Mouse (Mus musculus) spleen, postnatal 14 days (tissue): ENCODE measurements around the gene Slc35b4.

Source experiments
- DNase-seq, 2 experiments: peaks; one replicate each; pipeline ENCODE4 v3.0.0; 2021 to 2022; ENCODE audit warnings: low spot score in 2 of 2

Gene Slc35b4

DNA sequence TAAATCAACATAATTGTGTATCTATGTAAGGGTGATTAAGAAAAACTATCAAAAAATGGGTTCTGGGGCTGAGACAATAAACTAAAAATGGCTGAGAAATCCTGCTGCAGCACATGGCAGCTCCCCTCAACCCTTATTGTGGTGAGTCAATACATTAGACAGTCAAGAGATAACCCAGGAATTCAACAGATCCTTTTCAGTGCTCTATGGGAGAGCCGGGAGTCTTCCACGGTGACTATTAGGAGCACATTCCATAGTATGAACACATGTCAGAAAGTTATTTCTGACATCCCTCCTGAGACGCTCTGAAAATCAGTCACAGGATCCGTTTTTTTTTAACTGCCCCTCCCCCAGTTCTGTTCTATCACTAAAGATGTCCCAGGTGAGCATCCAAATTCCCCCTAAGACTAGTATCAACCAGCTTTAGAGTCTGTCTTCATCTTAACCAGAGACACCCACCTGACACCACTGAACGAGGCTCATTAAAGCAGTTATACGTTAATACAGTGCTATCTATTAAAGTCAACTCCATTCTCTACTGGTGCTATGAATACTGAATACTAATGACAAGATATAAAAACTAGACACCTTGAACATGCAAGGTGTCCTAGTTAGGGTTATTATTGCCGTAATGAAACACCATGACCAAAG is 5.9 kb downstream of the Slc35b4 start:
- DNase-seq: no peak

- DNase-seq: no peak
Observed at GRCm38 (mm10) chr6:34168834-34169233, 8.1 kb downstream of the Slc35b4 start.

GRCm38 (mm10) chr6:34163014-34163413 is 13.9 kb downstream of the Slc35b4 start:
- DNase-seq: no peak

DNA sequence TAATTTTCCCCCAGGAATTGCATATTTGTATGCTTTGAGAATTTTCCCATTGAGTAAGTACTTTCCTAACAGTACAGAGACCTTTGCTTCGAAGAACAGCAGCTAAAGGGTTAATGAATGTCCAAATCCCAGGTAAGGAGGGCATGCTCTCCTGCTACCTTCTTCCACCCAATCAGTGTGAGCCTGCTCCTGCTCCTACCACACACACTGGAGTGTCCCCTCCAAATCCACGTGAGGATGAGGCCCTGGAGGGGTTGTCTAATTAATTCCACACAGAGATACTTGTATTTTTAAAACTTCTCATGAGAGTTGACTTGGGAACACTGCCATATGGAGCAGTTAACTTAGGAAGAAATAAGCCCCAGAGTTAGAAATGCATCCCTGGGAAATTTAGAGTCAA is 14.3 kb downstream of the Slc35b4 start:
- DNase-seq: no peak

DNA sequence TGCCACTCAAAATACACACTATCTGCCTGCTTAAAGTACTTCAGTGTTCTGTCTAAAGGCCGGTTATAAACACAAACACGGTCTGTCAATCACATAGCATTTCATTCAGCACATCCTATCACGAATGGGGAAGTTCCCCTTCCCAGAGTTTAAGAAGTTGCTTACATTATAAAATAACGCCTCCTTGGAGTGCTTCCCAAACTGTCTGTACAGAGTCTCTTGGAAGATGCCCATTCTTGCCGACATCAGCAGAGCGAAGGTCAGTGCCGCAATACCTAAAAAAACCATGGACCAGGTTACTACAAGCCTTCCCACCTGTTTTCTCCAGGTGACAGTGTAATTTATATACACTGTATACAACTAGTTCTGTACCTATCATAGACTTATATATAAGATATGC is 15.4 kb downstream of the Slc35b4 start:
- DNase-seq: no peak

GRCm38 (mm10) chr6:34160816-34161310 is 16.0 kb downstream of the Slc35b4 start:
- DNase-seq: no peak

DNA sequence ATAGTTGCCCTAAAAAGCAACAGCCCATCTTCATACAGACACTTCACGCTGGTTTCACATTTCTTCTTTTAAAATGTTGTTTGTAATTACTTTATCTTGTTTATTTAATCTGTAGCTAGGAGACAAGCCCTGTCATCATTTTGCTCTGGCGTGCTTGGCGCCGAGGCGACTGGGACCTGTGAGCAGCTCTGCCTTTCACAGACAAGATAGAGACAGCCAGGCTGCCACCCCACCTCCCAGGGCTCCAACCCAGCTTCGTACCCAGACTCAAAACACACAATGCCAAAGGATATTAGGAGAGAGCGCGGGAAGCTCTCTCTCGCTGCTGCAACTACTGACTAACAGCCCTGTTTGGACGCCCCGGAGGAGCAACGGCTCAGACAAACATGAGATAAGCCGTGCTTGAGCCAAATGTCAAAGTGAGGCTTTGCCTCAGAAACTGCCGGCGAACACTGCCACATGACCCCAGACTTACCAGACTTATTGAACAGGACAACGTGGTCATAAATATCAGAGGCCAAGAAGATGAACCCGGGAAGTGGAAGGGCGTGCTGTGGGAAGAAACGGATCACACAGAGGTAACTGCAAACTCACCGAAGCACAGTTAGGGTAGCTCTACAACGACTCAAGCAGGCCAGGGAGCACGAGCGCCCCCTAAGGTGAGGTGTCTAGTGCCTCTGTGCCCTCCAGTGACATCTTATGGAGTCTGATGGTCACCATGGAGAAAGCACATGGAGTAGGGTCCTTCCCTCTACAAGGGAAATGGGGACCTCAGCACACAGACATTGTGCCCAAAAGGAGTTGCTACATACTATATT is 16.7 kb downstream of the Slc35b4 start:
- no peak for DNase-seq

DNA sequence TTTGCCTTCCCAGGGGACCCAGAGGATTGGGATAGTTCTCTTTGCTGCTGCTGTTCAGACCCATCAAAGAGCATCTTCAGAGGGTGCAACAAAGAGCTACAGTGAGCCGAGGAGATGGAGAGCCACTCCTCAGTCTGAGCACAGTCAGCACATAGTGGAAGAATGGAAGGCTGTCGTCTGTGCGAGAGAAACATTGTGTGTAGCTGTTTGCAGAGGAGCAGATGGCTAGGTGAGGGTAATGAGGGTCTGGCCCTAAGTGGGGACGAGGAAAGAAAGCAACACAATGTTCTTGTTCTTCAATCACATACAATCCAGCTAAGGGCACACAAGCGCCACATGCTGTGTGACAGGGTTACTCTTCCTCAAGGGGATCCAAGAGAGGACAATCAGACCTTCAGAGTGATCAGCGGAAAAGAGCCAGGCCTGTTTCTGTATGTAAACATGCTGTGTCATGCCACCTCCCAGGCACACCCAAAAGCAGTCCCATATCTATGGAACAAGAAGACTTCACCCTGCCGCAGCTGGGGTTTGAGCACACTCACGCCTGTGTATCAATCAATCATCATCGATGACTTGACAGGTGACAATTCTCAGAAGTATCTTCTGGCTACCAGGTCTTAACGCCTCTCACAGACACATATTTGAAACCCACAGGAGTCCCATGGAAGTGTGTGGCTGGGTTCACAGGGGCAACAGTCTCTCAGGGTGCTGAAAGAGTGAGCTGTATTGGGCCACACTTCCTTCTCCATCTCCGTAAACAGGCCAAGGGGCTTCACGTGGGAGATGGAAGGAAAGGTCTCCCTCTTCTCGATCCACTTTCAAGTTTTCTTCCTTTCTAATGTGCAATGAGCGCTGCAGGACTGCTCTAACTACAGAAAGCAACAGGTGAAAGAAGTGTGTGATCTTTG is 19.8 kb downstream of the Slc35b4 start:
- DNase-seq: peak; percentile 19 to 40

GRCm38 (mm10) chr6:34156057-34156456 is 20.9 kb downstream of the Slc35b4 start:
- DNase-seq: no peak

DNA sequence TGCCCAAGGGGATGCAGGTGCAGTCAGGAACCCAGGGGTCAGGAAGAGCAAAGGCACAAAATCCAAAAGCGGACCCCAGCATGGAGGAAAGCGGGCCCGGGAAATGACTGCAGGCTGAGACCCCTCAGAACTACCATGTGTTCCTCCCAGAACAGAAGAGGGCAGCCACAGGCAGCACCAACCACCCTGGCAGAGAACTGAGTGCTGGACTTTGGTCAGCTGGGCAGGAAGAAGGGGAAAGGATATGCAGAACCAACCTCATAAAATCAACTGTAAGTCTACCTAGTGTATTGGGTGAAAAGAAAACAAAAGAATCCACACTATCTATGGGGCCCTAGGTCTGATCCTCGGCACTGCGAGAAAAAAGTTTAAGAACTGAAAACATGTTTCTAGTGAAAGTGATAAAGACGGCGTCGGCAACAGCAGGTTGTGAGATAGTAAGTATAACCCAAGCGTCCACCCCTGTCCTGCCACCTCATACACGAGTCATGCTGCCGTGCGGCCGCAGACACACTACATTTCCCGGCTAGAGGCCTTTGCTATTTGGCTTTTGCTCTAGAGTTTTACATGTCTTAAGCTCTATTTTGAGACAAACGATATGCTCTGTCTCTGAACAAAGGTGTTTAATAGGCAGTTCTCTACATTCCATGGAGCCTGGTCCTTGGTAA is 21.6 kb downstream of the Slc35b4 start:
- no peak for DNase-seq

GRCm38 (mm10) chr6:34154202-34154601 is 22.7 kb downstream of the Slc35b4 start:
- DNase-seq: no peak

DNA sequence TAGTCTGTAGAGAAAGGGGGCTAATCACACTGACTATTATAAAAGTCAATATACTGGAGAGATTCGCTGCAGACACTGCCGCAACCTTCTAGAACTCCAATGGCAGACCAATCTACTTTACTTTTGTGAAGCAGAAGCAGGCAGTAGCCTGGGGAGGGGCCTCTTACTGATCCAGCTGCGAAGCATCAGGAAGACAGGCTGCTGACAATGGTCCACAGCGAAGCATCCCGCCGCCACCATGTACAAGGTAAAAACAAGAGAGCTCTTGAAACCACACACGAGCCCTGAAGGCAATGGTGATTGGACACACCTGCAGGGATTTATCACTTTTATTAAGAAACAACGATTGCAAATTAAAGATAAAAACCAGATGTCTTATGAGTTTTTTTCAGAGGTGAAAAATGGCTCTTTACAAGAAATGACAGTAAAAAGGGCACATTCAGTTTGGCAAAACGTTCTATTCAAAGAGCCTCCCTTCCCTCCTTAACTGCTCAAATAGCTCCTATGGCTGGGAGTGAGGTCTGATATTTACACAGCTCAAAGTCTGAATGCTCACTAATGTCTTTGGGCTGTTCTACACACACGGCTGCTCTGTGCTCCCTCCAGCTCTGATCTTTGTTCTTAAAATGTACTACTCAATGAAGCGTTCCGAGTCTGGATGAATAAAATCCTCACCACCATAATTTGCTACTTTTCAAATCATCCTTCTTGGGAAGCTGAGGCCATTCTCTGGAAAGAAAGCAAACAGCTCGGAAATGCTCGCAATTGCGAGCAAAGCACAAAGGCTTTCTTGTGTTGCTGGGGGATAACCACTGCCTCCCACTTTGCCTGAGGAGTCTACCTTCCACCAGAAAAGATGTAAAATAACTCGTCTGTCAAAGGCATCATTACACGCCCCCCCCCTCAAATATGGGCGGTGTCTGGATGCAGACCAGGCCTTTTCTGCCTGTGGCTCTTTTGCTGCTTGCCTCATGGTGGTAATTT is 23.6 kb downstream of the Slc35b4 start:
- DNase-seq: no peak

DNA sequence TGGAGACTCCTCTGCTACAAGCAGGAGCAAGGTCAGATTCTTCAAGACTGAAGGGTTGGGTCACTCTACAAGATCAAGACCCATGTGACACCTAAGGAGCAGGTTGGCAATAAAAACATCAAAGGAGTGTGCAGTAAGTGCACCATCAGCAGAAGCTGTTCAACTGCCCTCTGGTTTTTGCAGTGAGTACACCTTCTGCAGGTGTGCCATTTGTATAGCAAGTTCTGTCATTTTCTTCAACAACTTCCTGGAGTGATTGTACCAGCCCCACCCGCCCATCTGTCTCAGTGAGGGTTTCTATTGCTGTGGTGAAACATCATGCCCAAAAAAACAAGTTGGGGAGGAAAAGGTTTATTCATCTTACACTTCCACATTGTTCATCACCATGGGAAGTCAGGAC is 27.1 kb downstream of the Slc35b4 start:
- no peak for DNase-seq

DNA sequence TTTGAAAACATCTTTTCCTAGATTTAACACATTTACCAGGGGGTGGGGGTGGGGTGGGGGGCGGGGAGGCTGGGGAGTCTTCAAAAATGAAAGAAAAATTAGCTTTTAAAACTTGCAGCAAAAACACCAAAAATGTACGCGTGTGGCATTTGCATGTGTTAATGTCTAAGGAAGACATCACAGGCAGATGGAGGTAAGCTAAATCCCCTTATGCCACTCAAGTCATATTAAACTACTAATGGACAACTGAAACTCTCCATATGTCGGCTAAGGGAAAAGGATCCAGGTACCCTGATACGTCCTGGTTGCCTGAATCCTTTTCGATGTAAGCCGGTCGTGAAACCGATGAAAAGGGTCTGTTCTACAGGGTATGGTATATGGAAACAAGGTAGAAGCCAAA is 27.8 kb downstream of the Slc35b4 start:
- DNase-seq: no peak

GRCm38 (mm10) chr6:34148639-34149038 is 28.3 kb downstream of the Slc35b4 start:
- no peak for DNase-seq

GRCm38 (mm10) chr6:34148021-34148420 is 28.9 kb downstream of the Slc35b4 start:
- DNase-seq: no peak

DNA sequence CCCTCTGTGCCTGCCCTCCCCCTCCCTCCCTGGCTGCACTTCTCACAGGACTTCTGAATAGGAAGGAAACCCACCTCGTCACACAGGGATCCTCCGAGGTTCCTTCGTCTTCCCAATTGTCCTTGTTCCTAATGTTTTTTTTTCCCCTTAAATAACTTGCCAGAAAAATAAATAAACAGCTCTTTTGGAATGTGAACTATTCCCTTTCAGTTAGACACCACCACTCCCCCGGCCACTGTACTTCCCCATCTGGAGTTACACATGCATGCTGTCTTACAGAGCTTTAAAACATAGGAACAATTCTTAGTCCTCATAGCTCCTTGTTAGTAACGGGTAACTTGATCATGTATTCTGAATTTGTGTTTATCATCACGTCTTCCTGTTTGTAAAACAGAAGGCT is 30.9 kb downstream of the Slc35b4 start:
- no peak for DNase-seq

- no peak for DNase-seq
Observed at GRCm38 (mm10) chr6:34142931-34143330, 34.0 kb downstream of the Slc35b4 start.

DNA sequence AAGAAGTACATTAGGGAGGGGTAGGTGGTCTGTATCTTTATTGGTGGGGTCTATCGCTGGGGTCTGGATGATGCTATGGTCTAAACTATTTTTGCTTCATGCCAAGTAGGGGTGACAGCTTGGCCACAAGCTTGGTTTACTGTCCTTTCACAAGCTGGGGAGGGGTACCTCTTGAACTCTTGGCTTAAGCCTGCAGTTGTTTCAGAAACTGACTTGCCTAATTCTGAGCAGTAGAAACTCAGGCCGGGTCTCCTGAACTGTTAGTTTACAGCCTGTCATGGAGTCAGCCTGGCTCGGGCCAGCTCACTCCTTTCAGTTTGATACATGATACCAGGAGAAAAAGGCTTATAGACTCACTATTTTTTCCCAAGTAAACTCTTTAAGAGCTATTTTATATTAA is 38.5 kb downstream of the Slc35b4 start:
- DNase-seq: no peak

DNA sequence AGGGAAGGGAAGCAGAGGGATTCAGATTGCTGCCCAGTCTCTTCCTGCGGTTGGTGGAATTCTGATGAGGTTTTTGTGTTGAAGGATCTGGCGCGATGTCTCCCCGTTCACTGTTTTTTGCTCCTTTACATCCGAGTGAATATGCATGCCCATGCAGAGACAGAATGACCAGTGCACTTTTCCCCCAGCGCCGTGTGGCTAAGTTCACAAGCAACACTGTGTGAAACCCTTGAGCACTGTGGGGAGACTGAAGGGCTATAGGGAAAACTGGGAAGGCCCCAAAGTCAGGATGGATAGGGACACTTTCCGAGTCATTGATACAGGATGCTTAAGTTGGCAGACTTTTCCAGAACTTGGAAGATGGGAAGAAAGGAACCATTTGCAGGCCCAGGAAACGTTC is 44.5 kb downstream of the Slc35b4 start:
- DNase-seq: no peak
